Mouse (Mus musculus) kidney, adult 11 months (tissue): ENCODE data around the gene Tekt3.

Experiments
- DNase-seq: peaks from one replicate; pipeline ENCODE4 v3.0.0; 2022

The Tekt3 gene

GRCm38 (mm10) chr11:63126976-63127375, 65.5 kb downstream of the Tekt3 start:
- DNase-seq: no peak

GRCm38 (mm10) chr11:63127513-63127912, 66.1 kb downstream of the Tekt3 start:
- DNase-seq: no peak

GRCm38 (mm10) chr11:63128784-63129183, 67.3 kb downstream of the Tekt3 start, which contains the start of gene Pmp22:
Gene Pmp22 (plus strand): TSS chr11:63128982.
- no peak for DNase-seq

- DNase-seq: peak; percentile 44
Measured at GRCm38 (mm10) chr11:63129375-63129774, 67.9 kb downstream of the Tekt3 start.

- DNase-seq: no peak
Measured at GRCm38 (mm10) chr11:63129840-63130239, 68.4 kb downstream of the Tekt3 start.

- peak; percentile 79 for DNase-seq
Measured at GRCm38 (mm10) chr11:63130497-63130896, 69.0 kb downstream of the Tekt3 start.

GRCm38 (mm10) chr11:63131001-63131692, 69.7 kb downstream of the Tekt3 start:
- DNase-seq: no peak

- no peak for DNase-seq
Measured at GRCm38 (mm10) chr11:63131693-63132040, 70.2 kb downstream of the Tekt3 start.

GRCm38 (mm10) chr11:63132151-63132500, 70.7 kb downstream of the Tekt3 start:
- DNase-seq: no peak

GRCm38 (mm10) chr11:63132501-63133435, 71.3 kb downstream of the Tekt3 start:
- DNase-seq: peak; percentile 67

GRCm38 (mm10) chr11:63134021-63134420, 72.6 kb downstream of the Tekt3 start:
- no peak for DNase-seq

GRCm38 (mm10) chr11:63134742-63135482, 73.5 kb downstream of the Tekt3 start:
- DNase-seq: no peak

- peak; percentile 72 for DNase-seq
Measured at GRCm38 (mm10) chr11:63135622-63136021, 74.2 kb downstream of the Tekt3 start.

- DNase-seq: peak; percentile 71
Measured at GRCm38 (mm10) chr11:63136205-63136604, 74.8 kb downstream of the Tekt3 start.

- no peak for DNase-seq
Measured at GRCm38 (mm10) chr11:63136836-63137416, 75.5 kb downstream of the Tekt3 start.

- DNase-seq: no peak
Measured at GRCm38 (mm10) chr11:63138739-63139138, 77.3 kb downstream of the Tekt3 start.

GRCm38 (mm10) chr11:63142311-63142710, 80.9 kb downstream of the Tekt3 start:
- no peak for DNase-seq

- DNase-seq: no peak
Measured at GRCm38 (mm10) chr11:63142816-63143215, 81.4 kb downstream of the Tekt3 start.

GRCm38 (mm10) chr11:63143486-63143885, 82.0 kb downstream of the Tekt3 start:
- DNase-seq: no peak
